Mouse (Mus musculus): ENCODE measurements around the gene Olfr868.

The Olfr868 gene

DNA sequence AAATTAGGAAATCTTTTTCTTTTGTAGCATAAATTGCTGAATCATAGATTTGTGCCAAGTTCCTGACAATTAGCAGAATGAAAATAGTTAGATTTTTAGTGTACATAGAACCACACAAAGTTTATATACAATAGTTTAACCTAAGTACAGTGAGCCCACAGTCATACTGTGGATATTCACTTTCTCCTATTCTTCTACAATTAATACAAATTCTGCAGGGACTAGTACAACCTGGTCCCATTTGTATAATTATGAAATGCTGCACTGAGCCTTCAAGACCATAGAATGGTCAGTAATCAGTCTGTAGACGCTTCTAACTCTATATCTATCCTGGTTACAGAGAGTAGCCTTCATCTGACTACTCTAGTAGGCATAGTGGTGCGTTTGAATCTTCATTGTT lies at the start of gene Olfr868:
Olfr868 (plus strand) TSS at position 301 of the 400 bp plus-strand sequence.
- DNase-seq (ENCODE audit: low spot score in 2 of 2): no peak

DNA sequence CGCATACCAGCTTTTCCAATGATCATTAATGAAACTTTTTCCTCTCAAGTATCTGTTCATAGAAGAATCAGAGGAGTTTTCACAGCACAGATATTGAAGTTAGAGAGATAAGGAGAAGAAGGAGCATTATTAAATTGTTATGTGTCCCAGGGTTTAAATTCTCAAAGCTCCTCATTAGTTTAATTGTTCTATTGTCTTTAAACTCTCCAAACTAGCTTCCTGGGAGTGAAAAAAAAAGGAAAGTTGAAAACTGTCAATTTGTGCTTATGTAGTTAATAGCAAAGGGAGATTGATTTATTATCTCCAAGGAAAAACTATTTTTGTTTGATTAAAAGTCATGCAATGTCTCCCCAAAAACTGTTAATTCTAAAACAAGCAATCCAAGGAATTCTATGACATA lies 41.0 kb upstream of the Olfr868 start, which contains the start of gene Olfr867:
Olfr867 (minus strand) TSS at position 101 of the 400 bp plus-strand sequence.
- DNase-seq (ENCODE audit: low spot score in 2 of 2): no peak

DNA sequence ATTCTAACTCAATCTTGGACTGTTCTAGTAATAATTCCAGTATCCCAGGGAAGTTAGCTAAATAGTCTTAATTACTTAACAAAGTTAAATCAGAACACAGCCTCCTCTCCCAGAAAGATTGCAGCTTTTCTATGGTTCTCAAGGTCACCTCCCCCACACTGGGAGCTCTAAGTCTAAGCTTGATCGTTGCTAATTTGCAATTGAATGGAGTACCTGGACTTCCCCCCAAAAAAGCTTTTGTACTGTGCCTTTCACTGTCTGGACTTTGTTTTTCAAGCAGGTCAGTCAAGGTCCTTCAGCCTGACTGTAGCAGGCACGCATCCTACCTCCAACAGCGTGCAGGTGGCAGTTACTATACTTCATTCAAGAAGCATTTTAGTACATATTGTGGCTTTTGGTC lies 28.2 kb upstream of the Olfr868 start:
- DNase-seq (ENCODE audit: low spot score in 2 of 2): no peak

DNA sequence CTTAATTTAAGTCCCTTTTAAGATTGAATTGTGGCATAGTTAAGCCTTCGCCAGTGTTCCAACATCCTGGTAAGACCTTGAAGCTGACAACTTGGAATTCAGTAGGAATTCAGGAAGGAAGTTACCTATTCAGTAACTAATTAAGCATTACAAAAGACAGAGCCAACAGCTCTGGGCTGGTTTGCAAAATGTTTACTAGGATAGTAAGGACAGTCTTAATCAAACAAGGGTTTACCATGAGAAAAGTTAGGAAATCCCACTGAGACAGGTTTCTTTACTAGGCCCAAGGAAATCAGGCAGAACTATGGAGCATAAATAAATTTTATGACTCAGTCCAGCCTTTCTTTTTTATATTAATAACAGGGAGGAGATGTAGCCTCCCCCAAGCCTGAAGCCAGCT lies 27.1 kb upstream of the Olfr868 start:
- no peak for DNase-seq (ENCODE audit: low spot score in 2 of 2)

DNA sequence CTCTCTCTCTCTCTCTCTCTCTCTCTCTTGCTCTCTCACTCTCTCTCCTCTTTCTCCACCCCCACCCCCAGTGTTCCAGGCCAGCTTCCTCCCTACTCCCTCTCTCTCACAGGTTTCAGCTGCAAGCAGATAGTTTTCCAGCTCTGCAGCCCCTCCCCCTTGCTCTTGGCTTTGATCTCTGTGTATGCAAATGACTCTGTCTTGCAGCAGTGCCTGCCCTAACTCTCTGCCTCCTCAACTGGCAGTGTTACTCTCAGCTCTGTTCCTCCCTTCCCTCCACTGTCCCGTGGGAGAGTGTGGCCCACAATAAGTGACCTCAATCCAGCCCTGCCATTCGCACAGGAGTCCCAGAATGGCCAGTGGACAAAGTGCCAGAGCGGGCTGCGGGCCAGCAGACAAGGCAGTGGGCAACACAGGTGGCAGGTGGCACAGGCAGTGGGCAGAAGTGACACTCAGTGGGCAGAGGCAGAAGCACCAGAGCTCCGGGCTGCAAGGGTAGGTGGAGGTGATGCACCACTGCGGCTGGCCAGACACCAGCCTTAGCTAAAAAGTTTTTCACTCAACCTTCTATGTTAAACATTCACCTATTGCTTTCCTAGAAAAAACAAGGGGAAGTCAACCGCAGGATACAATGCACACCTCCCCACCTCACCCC lies 24.8 kb upstream of the Olfr868 start:
- DNase-seq (ENCODE audit: low spot score in 2 of 2): no peak

DNA sequence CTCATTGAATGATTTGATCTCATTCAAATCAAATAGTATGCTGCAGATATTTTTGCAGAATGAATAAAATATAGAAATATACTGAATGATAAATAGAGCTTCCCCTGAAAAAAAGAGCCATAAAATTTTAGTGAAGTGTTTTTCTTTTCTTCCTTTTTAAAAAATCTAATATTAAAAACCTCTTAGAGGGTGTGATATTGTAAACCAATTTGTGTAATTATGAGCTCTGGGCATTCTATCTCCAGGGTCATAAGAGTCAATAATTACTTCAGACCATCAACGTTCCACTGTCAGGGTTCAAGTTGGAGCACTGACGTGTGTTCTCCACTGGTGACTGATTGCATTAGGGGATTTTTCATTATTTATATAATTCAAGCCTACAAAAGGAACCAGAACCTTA lies 30.3 kb downstream of the Olfr868 start, which contains the start of gene Olfr869:
Olfr869 (plus strand) TSS at position 301 of the 400 bp plus-strand sequence.
- DNase-seq (ENCODE audit: low spot score in 2 of 2): no peak

DNA sequence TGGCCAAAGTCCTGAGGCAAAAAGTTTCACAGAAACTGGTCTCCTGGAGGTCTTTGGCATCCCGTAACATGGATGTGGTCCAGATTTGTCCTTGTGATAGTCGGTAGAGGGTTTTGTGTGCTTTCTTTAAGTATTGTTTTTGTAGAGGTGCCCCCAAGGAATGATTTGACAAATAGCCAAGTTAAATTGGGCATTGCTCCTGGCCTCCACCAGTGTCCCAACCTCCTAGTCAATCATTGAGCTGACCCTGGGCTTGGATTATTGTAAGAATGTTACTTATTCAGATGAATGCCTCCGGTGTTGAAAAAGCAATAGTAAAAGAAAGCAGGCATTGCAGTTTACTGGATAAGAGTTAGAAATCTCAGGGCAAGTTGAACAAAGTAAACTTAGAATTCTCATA lies 51.3 kb downstream of the Olfr868 start:
- DNase-seq (ENCODE audit: low spot score in 2 of 2): no peak
